Mouse (Mus musculus): ENCODE results near the gene Tenm4. TPM values are rescaled to one million over a fixed set of nuclear protein-coding genes. Genes with fewer than 3 reads are reported as not detected.

Tenm4 gene
- polyA plus RNA-seq, 1 experiment from 2014 or later, result 47.1 TPM

DNA sequence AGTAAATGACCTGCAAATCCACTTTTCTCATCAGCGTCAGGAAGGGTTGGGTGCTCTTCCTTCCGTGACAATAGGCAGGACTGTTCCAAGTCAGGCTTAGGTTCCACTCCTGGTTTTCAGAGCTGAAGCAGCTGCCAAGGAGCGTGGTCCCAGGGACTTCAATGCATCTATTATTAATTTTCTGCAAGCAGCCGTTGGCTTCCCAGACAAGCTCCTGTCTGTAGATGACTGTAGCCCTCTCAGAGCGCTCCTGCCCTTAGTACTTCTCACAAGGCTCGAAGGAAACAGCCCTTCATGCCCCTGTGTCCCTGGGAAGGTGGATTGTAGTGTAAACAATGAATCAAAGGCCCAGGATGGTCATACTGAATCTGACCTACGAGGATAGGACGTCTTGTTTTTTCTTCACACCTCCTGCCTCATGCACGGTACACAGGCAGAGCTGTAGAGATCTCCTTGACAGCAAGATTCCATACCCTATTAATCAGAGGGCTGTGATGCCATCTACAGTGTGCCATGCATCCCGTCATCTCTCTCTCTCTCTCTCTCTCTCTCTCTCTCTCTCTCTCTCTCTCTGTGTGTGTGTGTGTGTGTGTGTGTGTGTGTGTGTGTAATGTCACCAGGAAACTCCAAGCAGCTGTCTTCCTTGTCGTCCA lies 331.4 kb downstream of the Tenm4 start:
- Histone ChIP-seq H3K27ac (peak overlapping the region; percentile 48; the same call in 1 of the 2 replicates), H3K4me3 (replicated peaks) (no peak overlapping the region), H3K36me3 (no peaks in the 10 kb centered on the region), H3K4me2 (replicated peaks) (no peak overlapping the region), H3K9me3 (no peaks in the 10 kb centered on the region), H3K9ac (replicated peaks) (no peak overlapping the region), H3K27me3 (no peaks in the 10 kb centered on the region), H3K4me1 (replicated peaks) (peaks cover 21% of the 10 kb centered on the region)
- peak; percentile 28; the same call in 1 of the 2 replicates for ATAC-seq
- whole genome bisulfite sequencing, result 62% methylated on average over 11 of the region's 11 CpGs

DNA sequence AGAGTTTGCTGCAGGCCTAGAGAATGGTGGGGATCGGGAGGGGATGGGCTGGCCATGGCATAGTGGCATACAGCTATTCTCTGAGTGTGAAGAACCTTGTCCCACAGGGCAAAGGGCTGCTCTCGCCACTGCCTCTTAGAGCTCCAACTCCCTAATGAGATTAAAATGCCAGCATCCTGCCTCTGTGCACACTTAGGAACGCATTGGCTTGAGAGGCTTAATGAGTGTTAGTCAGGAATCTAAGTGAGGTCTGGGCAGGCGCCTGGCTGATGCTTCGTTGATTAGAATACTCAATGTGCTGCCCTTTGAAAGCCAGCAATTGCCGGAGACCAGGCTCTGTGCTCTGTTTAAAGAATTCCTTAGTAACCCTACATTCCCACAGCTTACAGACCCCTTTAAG lies 334.5 kb downstream of the Tenm4 start:
- H3K4me3 ChIP-seq (replicated peaks), result no peak overlapping the region
- H3K27me3 ChIP-seq, result no peaks in the 10 kb centered on the region
- H3K9me3 ChIP-seq, result no peaks in the 10 kb centered on the region
- H3K4me2 ChIP-seq (replicated peaks), result no peak overlapping the region
- 25% methylated on average over 6 of the region's 6 CpGs for WGBS
- peaks cover 20% of the 10 kb centered on the region for H3K4me1 ChIP-seq (replicated peaks)
- H3K27ac ChIP-seq, result peak overlapping the region; percentile 6; the same call in 1 of the 2 replicates
- H3K9ac ChIP-seq (replicated peaks), result no peak overlapping the region
- no peaks in the 10 kb centered on the region for H3K36me3 ChIP-seq
- peak; percentile 53; the same call in 1 of the 2 replicates for ATAC-seq

DNA sequence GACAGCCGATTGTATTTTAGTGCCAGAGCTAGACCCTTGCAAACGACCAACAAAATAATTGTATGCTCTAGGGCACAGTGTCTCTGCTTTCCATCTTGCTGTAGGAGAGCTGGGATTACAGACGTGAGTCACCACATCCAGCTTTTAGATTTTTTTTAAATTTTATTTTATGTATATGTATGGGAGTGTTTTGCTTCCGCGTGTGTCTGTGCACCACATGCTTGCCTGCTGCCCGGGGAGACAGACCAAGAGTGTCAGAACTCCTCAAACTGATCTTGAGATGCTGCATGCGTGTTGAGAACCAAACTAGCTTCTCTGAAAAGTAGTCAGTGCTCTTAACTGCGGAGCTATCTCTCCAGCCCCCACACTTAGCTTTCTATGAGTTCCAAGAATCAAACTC lies 336.0 kb downstream of the Tenm4 start:
- Histone ChIP-seq H3K4me3 (replicated peaks) (no peak overlapping the region), H3K9me3 (no peaks in the 10 kb centered on the region), H3K27ac (no peak overlapping the region), H3K36me3 (no peaks in the 10 kb centered on the region), H3K9ac (replicated peaks) (no peak overlapping the region), H3K27me3 (no peaks in the 10 kb centered on the region), H3K4me1 (replicated peaks) (peaks cover 24% of the 10 kb centered on the region), H3K4me2 (replicated peaks) (no peak overlapping the region)
- WGBS, result 91% methylated on average over 8 of the region's 8 CpGs
- no peak for ATAC-seq

DNA sequence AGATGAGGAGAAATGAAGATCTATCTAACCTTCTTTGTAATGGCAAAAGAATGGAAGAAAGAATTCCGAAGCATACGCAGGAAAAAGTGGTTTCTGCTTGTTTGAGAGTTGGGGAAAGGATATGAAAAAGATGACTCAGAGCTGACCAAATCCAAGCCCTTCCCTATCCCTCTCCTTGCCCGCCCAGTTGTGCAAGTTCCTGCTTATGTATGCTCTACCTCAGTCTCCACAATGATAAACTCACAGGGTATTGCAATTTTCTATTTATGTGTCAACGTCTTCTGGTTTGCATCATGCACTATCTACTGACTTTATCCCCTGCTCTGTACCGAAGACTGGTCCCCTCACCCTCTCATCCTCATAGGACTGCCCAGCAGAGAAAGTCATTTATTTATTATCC lies 339.4 kb downstream of the Tenm4 start:
- 91% methylated on average over 5 of the region's 5 CpGs for WGBS
- no peaks in the 10 kb centered on the region for H3K27me3 ChIP-seq
- H3K9me3 ChIP-seq, result no peaks in the 10 kb centered on the region
- no peaks in the 10 kb centered on the region for H3K36me3 ChIP-seq
- H3K9ac ChIP-seq (replicated peaks), result no peak overlapping the region
- H3K4me1 ChIP-seq (replicated peaks), result peaks cover 21% of the 10 kb centered on the region
- H3K27ac ChIP-seq, result no peak overlapping the region
- H3K4me3 ChIP-seq (replicated peaks), result no peak overlapping the region
- no peak for ATAC-seq
- no peak overlapping the region for H3K4me2 ChIP-seq (replicated peaks)

DNA sequence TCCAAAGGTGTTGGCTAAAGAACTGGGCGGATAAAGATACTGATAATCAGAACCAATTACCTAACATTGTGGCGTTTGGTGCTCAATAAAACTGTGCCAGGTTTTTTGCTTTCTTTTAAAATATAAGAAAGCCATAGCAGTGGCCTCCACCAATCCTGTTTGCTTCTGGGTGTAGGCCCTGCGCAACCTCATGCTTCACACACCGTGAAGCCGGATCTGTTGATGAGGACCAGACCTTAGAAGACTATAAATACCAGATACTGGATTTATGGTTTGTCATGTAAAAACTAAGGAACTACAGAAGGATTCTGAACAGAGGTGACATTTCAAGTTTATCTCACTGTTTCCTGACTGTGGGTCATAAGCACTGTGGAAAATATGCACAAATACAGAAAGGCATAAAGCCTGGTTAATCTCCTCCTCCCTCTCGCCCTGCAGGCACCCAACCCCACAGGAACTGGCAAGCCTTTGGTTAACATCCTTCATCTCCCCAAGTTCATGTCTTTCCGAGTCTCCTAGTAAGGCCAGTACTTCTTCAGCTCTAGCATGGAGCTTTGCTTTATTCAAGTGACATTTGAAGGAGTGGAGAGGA lies 340.1 kb downstream of the Tenm4 start:
- no peak overlapping the region for H3K9ac ChIP-seq (replicated peaks)
- 84% methylated on average over 7 of the region's 7 CpGs for WGBS
- no peaks in the 10 kb centered on the region for H3K36me3 ChIP-seq
- H3K9me3 ChIP-seq, result no peaks in the 10 kb centered on the region
- peaks cover 16% of the 10 kb centered on the region for H3K4me1 ChIP-seq (replicated peaks)
- no peak overlapping the region; the same call in 1 of the 2 replicates for H3K27ac ChIP-seq
- H3K4me2 ChIP-seq (replicated peaks), result no peak overlapping the region
- no peak overlapping the region for H3K4me3 ChIP-seq (replicated peaks)
- H3K27me3 ChIP-seq, result no peaks in the 10 kb centered on the region
- no peak for ATAC-seq

DNA sequence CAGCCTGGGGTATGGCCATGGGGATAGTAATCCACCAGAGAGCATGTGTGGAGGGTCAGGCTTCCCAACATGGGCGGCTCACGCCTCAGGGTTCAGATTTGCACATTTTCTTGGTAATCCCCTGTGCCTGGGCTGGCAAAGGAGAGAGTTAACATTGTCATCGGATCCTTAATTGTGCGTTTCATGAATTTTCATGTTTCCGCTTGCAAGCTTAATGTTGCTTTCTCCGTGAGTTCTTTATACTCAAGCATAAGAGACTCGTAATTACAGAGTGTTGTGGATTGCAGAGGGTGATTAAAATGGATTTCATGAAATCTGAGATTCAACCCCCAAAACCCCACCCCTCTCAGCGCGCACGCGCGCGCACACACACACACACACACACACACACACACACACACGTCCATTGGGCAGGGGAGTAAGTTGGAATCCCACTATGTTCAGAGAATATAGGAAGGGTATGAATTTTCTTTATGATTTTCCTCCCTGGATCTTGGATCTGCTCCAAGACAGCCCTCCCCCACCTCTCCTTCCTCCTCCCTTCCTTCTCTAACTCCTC lies 341.0 kb downstream of the Tenm4 start:
- Histone ChIP-seq H3K4me3 (replicated peaks) (no peak overlapping the region), H3K4me2 (replicated peaks) (peak overlapping the region; percentile 18; the same call in 1 of the 2 replicates), H3K9ac (replicated peaks) (no peak overlapping the region), H3K9me3 (no peaks in the 10 kb centered on the region), H3K4me1 (replicated peaks) (peaks cover 16% of the 10 kb centered on the region), H3K27ac (peak overlapping the region; percentile 57), H3K27me3 (no peaks in the 10 kb centered on the region), H3K36me3 (no peaks in the 10 kb centered on the region)
- 45% methylated on average over 14 of the region's 14 CpGs for WGBS
- ATAC-seq, result peak; percentile 67

DNA sequence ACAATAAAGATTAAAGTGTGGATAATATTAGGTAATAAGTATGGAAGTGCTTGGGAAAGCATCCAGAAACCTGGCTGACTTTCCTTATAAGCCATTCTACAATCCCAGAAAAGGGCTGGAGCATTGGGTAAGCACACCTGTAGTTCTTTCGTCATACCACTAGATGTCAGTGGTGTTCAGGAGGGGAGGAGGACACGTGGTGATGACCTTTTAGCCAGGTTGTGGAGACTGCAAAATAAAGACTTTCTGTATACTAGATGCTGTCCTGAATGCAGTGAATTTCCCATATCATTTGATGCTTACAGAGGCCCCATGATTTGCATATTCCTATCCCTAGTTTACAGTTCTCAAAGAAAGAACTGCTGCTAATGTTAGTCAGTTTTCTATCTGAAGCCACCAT lies 348.2 kb downstream of the Tenm4 start:
- no peak overlapping the region for H3K4me3 ChIP-seq (replicated peaks)
- no peak overlapping the region for H3K4me2 ChIP-seq (replicated peaks)
- H3K36me3 ChIP-seq, result no peaks in the 10 kb centered on the region
- no peak overlapping the region for H3K27ac ChIP-seq
- no peaks in the 10 kb centered on the region for H3K27me3 ChIP-seq
- no peak overlapping the region for H3K9ac ChIP-seq (replicated peaks)
- 2% methylated on average over 2 of the region's 2 CpGs for WGBS
- H3K9me3 ChIP-seq, result no peaks in the 10 kb centered on the region
- H3K4me1 ChIP-seq (replicated peaks), result peaks cover 9% of the 10 kb centered on the region; the same call in 1 of the 2 replicates
- ATAC-seq, result 0 out of 2 replicates have a peak, but pooled peaks have one; percentile 55

DNA sequence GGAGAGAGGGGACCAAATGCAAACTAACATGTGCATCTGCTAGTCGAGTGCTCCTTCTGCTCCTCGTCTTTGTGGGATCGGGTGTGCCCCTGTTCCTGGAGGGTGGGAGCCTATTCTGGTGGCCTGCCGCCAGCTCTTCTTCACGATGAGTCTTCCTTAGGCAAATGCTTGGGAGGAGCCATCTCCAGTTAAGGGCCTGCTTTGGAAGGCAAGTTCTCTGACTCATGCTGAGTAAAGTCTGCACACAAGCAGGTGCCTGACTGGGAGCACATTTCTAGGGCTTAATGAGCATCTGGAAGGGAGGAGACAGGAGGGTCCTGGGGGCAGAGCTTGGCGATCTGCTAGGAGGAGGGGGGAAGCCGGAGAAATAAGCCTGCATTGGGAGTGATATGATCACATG lies 350.9 kb downstream of the Tenm4 start:
- peaks cover 9% of the 10 kb centered on the region; the same call in 1 of the 2 replicates for H3K4me1 ChIP-seq (replicated peaks)
- no peak overlapping the region for H3K27ac ChIP-seq
- H3K4me2 ChIP-seq (replicated peaks), result no peak overlapping the region
- H3K9me3 ChIP-seq, result no peaks in the 10 kb centered on the region
- 69% methylated on average over 7 of the region's 7 CpGs for WGBS
- 0 out of 2 replicates have a peak, but pooled peaks have one; percentile 29 for ATAC-seq
- no peaks in the 10 kb centered on the region for H3K36me3 ChIP-seq
- no peak overlapping the region for H3K9ac ChIP-seq (replicated peaks)
- H3K4me3 ChIP-seq (replicated peaks), result no peak overlapping the region
- H3K27me3 ChIP-seq, result no peaks in the 10 kb centered on the region

DNA sequence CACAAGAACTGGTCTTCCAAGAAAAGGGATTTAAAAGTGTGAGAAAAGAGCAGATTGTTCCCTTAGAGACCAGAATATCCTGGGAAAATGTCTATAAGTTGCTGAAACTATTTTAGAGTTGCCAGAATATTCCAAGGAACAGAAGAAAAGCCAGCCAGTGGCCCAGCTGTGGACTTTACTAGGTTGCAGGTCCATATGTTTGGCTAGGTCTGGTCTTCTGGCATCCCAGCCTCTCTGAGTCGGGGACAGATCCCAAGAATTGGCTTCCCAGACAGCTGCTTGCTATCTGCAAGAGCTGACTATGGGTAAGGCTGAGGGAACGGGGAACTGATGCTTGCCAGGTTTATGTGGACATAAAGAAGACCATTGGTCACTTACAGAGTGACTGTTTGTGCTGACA lies 352.6 kb downstream of the Tenm4 start:
- no peak overlapping the region for H3K9ac ChIP-seq (replicated peaks)
- H3K4me1 ChIP-seq (replicated peaks), result peaks cover 9% of the 10 kb centered on the region; the same call in 1 of the 2 replicates
- no peak overlapping the region for H3K27ac ChIP-seq
- no peaks in the 10 kb centered on the region for H3K27me3 ChIP-seq
- no peaks in the 10 kb centered on the region for H3K36me3 ChIP-seq
- H3K4me3 ChIP-seq (replicated peaks), result no peak overlapping the region
- no peak for ATAC-seq
- no peaks in the 10 kb centered on the region for H3K9me3 ChIP-seq
- WGBS, result 86% methylated on average over 2 of the region's 2 CpGs
- no peak overlapping the region for H3K4me2 ChIP-seq (replicated peaks)

DNA sequence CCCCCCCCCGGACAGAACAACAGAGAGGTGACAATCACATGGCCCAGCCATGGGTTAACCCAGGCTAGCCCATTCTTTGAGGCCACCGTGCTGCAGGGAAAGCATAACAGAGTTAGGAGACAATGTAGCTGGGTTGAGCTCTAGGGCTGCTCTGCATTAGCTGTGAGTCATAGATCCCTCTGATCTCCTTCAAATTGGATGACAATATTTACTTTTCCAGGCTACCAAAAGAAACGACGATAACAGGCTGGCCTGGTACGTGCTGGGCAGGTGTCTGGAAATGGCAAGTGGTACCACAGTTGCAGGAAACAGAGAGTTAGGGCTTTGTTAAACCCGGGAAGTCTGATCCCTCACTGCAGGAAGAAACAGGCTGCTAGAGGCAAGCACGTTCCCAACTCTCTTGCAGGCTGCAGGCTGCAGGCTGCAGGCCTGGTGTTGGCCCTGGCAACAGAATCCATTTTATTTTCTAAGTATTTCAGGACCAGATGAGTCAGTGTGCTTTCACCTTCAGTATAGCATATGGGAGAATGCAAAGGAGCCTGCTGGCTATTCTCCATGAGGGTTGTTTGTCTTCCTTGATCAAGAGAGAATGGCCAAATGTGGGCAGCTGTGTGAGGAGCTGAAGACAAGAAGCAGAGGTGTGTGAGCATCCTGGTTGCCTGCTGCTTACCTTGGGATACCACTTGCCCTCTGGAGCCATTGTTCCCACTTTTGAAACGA lies 353.6 kb downstream of the Tenm4 start:
- H3K9ac ChIP-seq (replicated peaks), result no peak overlapping the region
- H3K27me3 ChIP-seq, result no peaks in the 10 kb centered on the region
- H3K4me2 ChIP-seq (replicated peaks), result no peak overlapping the region
- no peaks in the 10 kb centered on the region for H3K9me3 ChIP-seq
- H3K4me1 ChIP-seq (replicated peaks), result peaks cover 9% of the 10 kb centered on the region; the same call in 1 of the 2 replicates
- 78% methylated on average over 8 of the region's 8 CpGs for WGBS
- H3K36me3 ChIP-seq, result no peaks in the 10 kb centered on the region
- H3K4me3 ChIP-seq (replicated peaks), result no peak overlapping the region
- H3K27ac ChIP-seq, result no peak overlapping the region
- no peak for ATAC-seq

DNA sequence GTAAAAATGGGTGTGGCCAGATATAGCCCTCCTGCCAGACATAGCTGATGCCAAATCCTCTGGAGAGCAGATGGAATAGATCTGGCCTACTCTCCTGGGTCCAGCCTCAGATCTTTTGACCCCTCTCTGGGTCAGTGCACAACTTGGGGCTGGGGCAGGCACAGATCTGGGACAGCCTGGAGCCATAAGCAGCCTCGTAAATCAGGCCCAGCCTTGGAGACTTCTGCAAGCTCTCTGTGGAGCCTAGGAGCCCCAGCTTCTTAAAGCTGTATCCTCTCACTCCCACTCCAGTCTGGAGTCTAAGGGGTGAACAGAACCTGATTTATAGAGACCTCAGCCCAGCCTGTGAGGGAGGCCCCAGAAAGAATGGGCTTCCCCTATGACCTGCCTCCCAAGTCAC lies 354.3 kb downstream of the Tenm4 start:
- Histone ChIP-seq H3K27ac (no peak overlapping the region), H3K27me3 (no peaks in the 10 kb centered on the region), H3K9me3 (no peaks in the 10 kb centered on the region), H3K9ac (replicated peaks) (no peak overlapping the region), H3K4me1 (replicated peaks) (peaks cover 9% of the 10 kb centered on the region; the same call in 1 of the 2 replicates), H3K36me3 (no peaks in the 10 kb centered on the region), H3K4me2 (replicated peaks) (no peak overlapping the region), H3K4me3 (replicated peaks) (no peak overlapping the region)
- 0 out of 2 replicates have a peak, but pooled peaks have one; percentile 25 for ATAC-seq
- 96% methylated on average over 1 of the region's 1 CpGs for WGBS
